Mouse (Mus musculus) forebrain, embryonic 10.5 days (tissue): ENCODE data around the gene Ntn1. TPM values are rescaled to one million over a fixed set of nuclear protein-coding genes. Genes with fewer than 3 reads are reported as not detected.

Source experiments
- DNase-seq: peaks from one replicate; pipeline ENCODE4 v3.0.0-alpha.2; 2017; ENCODE audit warnings: low spot score; ENCODE audit errors: extremely low spot score
- H3K27ac ChIP-seq: fragments of 300-500 bp; sonication (generic); 2 replicates; pipeline ENCODE4 v1.5.1; 2016; ENCODE audit warnings: mild to moderate bottlenecking
- H3K27me3 ChIP-seq: fragments of 300-500 bp; sonication (generic); 2 replicates; pipeline ENCODE4 v1.6.1; 2016; ENCODE audit warnings: mild to moderate bottlenecking; ENCODE audit not compliant: poor library complexity, severe bottlenecking
- H3K36me3 ChIP-seq: fragments of 300-500 bp; sonication (generic); replicated peaks from 2 replicates; pipeline ENCODE4 v1.6.1; 2016; ENCODE audit warnings: mild to moderate bottlenecking, moderate library complexity
- H3K4me1 ChIP-seq: fragments of 300-500 bp; sonication (generic); 2 replicates; pipeline ENCODE4 v1.6.1; 2016
- H3K4me3 ChIP-seq: fragments of 300-500 bp; sonication (generic); 2 replicates; pipeline ENCODE4 v1.5.1; 2016; ENCODE audit warnings: mild to moderate bottlenecking, moderate library complexity
- H3K9me3 ChIP-seq: fragments of 300-500 bp; sonication (generic); 2 replicates; pipeline ENCODE4 v1.6.1; 2016; ENCODE audit warnings: mild to moderate bottlenecking, moderate library complexity
- WGBS: fragments of 180-500 bp; shearing (Covaris S2); methylation state at CpG from one replicate; pipeline ENCODE4 v1.1.7; 2016; 5-methylcytosine and 5-hydroxymethylcytosine counted together
- polyA plus RNA-seq: library from polyadenylated mRNA; unstranded; fragments of >200 nt; fragmentation: Nextera tagmentation; extraction: Ambion mirVana; gene quantifications from 2 replicates; pipeline ENCODE4 v1.2.1, GENCODE M21; 2016

The Ntn1 gene
- polyA plus RNA-seq, 1 experiment from 2014 or later = 6.2 TPM

GRCm38 (mm10) chr11:68264276-68264675 is 136.3 kb downstream of the Ntn1 start:
- Histone ChIP-seq H3K4me3 (no peak overlapping the region), H3K27ac (no peak overlapping the region), H3K4me1 (peaks cover 13% of the 10 kb centered on the region), H3K27me3 (0 out of 2 replicates have a peak, but pooled peaks cover 8% of the 10 kb centered on the region), H3K9me3 (no peaks in the 10 kb centered on the region), H3K36me3 (peaks cover 8% of the 10 kb centered on the region)
- DNase-seq = no peak
- 91% methylated on average over 5 of the region's 5 CpGs for WGBS

GRCm38 (mm10) chr11:68263100-68263499 is 137.5 kb downstream of the Ntn1 start:
- H3K4me1 ChIP-seq = peaks cover 13% of the 10 kb centered on the region
- DNase-seq = no peak
- 88% methylated on average over 5 of the region's 5 CpGs for WGBS
- H3K4me3 ChIP-seq = no peak overlapping the region
- peaks cover 8% of the 10 kb centered on the region for H3K36me3 ChIP-seq
- H3K9me3 ChIP-seq = no peaks in the 10 kb centered on the region
- peaks cover 8% of the 10 kb centered on the region; the same call in 1 of the 2 replicates for H3K27me3 ChIP-seq
- H3K27ac ChIP-seq = 0 out of 2 replicates have a peak overlapping the region, but pooled peaks have one; percentile 3

GRCm38 (mm10) chr11:68261162-68261892 is 139.3 kb downstream of the Ntn1 start:
- H3K4me3 ChIP-seq = no peak overlapping the region
- no peak for DNase-seq
- H3K4me1 ChIP-seq = peaks cover 13% of the 10 kb centered on the region
- H3K27me3 ChIP-seq = peaks cover 8% of the 10 kb centered on the region; the same call in 1 of the 2 replicates
- peaks cover 10% of the 10 kb centered on the region for H3K36me3 ChIP-seq
- H3K9me3 ChIP-seq = no peaks in the 10 kb centered on the region
- WGBS = 83% methylated on average over 10 of the region's 10 CpGs
- 0 out of 2 replicates have a peak overlapping the region, but pooled peaks have one; percentile 37 for H3K27ac ChIP-seq

- peaks cover 13% of the 10 kb centered on the region for H3K4me1 ChIP-seq
- 98% methylated on average over 6 of the region's 6 CpGs for WGBS
- DNase-seq = no peak
- H3K27ac ChIP-seq = no peak overlapping the region
- H3K27me3 ChIP-seq = peaks cover 8% of the 10 kb centered on the region; the same call in 1 of the 2 replicates
- no peaks in the 10 kb centered on the region for H3K9me3 ChIP-seq
- H3K4me3 ChIP-seq = no peak overlapping the region
- H3K36me3 ChIP-seq = peaks cover 17% of the 10 kb centered on the region
These were observed 140.2 kb downstream of the Ntn1 start for GRCm38 (mm10) chr11:68260399-68260798.

GRCm38 (mm10) chr11:68258498-68258897 is 142.1 kb downstream of the Ntn1 start:
- no peak overlapping the region for H3K27ac ChIP-seq
- H3K9me3 ChIP-seq = no peaks in the 10 kb centered on the region

GRCm38 (mm10) chr11:68253531-68253930 is 147.1 kb downstream of the Ntn1 start:
- 88% methylated on average over 7 of the region's 7 CpGs for whole genome bisulfite sequencing
- no peak overlapping the region for H3K27ac ChIP-seq
- DNase-seq = no peak
- H3K4me3 ChIP-seq = no peak overlapping the region
- H3K4me1 ChIP-seq = peaks cover 2% of the 10 kb centered on the region; the same call in 1 of the 2 replicates
- H3K36me3 ChIP-seq = peaks cover 18% of the 10 kb centered on the region
- H3K27me3 ChIP-seq = peaks cover 6% of the 10 kb centered on the region; the same call in 1 of the 2 replicates
- H3K9me3 ChIP-seq = no peaks in the 10 kb centered on the region

More at GRCm38 (mm10) chr11:68258498-68258897, 142.1 kb downstream of the Ntn1 start:
- Histone ChIP-seq H3K4me1 (peaks cover 13% of the 10 kb centered on the region), H3K27me3 (peaks cover 8% of the 10 kb centered on the region; the same call in 1 of the 2 replicates), H3K4me3 (no peak overlapping the region), H3K36me3 (peaks cover 23% of the 10 kb centered on the region)
- 73% methylated on average over 4 of the region's 4 CpGs for WGBS
- DNase-seq = no peak

GRCm38 (mm10) chr11:68250106-68250505 is 150.5 kb downstream of the Ntn1 start:
- WGBS = 86% methylated on average over 6 of the region's 6 CpGs

GRCm38 (mm10) chr11:68247897-68248296 is 152.7 kb downstream of the Ntn1 start:
- H3K27ac ChIP-seq = 0 out of 2 replicates have a peak overlapping the region, but pooled peaks have one; percentile 22
- H3K36me3 ChIP-seq = peaks cover 30% of the 10 kb centered on the region
- no peak overlapping the region for H3K4me3 ChIP-seq
- 13% methylated on average over 6 of the region's 6 CpGs for WGBS
- H3K9me3 ChIP-seq = no peaks in the 10 kb centered on the region; the same call in 1 of the 2 replicates
- peaks cover 29% of the 10 kb centered on the region for H3K4me1 ChIP-seq
- peaks cover 62% of the 10 kb centered on the region for H3K27me3 ChIP-seq
- no peak for DNase-seq

More at GRCm38 (mm10) chr11:68250106-68250505, 150.5 kb downstream of the Ntn1 start:
- no peak overlapping the region for H3K4me3 ChIP-seq
- peaks cover 16% of the 10 kb centered on the region for H3K36me3 ChIP-seq
- no peak for DNase-seq
- H3K27ac ChIP-seq = no peak overlapping the region
- no peaks in the 10 kb centered on the region for H3K9me3 ChIP-seq
- peaks cover 13% of the 10 kb centered on the region for H3K4me1 ChIP-seq
- H3K27me3 ChIP-seq = peaks cover 40% of the 10 kb centered on the region

GRCm38 (mm10) chr11:68244992-68245261 is 155.7 kb downstream of the Ntn1 start:
- no peak overlapping the region for H3K4me3 ChIP-seq
- no peak overlapping the region; the same call in 1 of the 2 replicates for H3K27ac ChIP-seq
- WGBS = 93% methylated on average over 5 of the region's 5 CpGs
- peaks cover 31% of the 10 kb centered on the region for H3K36me3 ChIP-seq
- peaks cover 91% of the 10 kb centered on the region for H3K27me3 ChIP-seq
- DNase-seq = no peak
- H3K4me1 ChIP-seq = peaks cover 36% of the 10 kb centered on the region
- H3K9me3 ChIP-seq = peaks cover 6% of the 10 kb centered on the region; the same call in 1 of the 2 replicates

- peaks cover 96% of the 10 kb centered on the region for H3K27me3 ChIP-seq
- no peak overlapping the region for H3K4me3 ChIP-seq
- peak overlapping the region; percentile 40 for H3K27ac ChIP-seq
- H3K36me3 ChIP-seq = peaks cover 31% of the 10 kb centered on the region
- peaks cover 6% of the 10 kb centered on the region; the same call in 1 of the 2 replicates for H3K9me3 ChIP-seq
- DNase-seq = no peak
- peaks cover 41% of the 10 kb centered on the region for H3K4me1 ChIP-seq
- 55% methylated on average over 16 of the region's 16 CpGs for WGBS
These were observed 156.2 kb downstream of the Ntn1 start for GRCm38 (mm10) chr11:68244254-68244991.

GRCm38 (mm10) chr11:68239756-68240155 is 160.9 kb downstream of the Ntn1 start:
- Histone ChIP-seq H3K9me3 (peaks cover 6% of the 10 kb centered on the region; the same call in 1 of the 2 replicates), H3K27me3 (peaks cover 99% of the 10 kb centered on the region), H3K36me3 (peaks cover 25% of the 10 kb centered on the region), H3K4me1 (peaks cover 34% of the 10 kb centered on the region), H3K27ac (no peak overlapping the region), H3K4me3 (no peak overlapping the region)
- DNase-seq = no peak
- WGBS = 3% methylated on average over 5 of the region's 5 CpGs

GRCm38 (mm10) chr11:68233469-68233965 is 167.1 kb downstream of the Ntn1 start:
- Histone ChIP-seq H3K4me1 (peaks cover 20% of the 10 kb centered on the region), H3K27ac (no peak overlapping the region; the same call in 1 of the 2 replicates), H3K9me3 (peaks cover 4% of the 10 kb centered on the region; the same call in 1 of the 2 replicates), H3K4me3 (no peak overlapping the region), H3K36me3 (peaks cover 9% of the 10 kb centered on the region), H3K27me3 (peaks cover 87% of the 10 kb centered on the region)
- DNase-seq = no peak
- WGBS = 92% methylated on average over 9 of the region's 9 CpGs
